In the genomic region with DNA sequence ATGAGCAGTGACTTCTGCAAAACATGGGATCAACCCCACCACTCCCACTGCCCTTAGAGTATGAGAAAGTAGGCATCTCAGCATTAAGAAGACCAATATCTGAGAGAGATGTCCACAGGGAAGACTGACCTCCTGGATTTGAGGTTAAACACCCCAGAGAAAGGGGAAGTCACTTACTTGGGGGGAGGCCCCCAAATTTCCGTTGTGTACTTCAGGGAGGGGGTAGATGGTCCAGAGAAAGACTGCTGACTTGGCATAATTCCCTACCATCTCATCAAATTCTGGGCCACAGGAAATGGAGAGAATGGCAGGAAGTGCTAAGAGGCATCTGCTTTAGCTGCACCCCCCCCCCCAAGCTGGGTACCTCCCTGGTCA, we compare ENCODE assay signal across 8 mouse cellular contexts. TPM values are rescaled to one million over a fixed set of nuclear protein-coding genes. Genes with fewer than 3 reads are reported as not detected.
DNase-seq lines count a peak whose midpoint lies in the region; ATAC-seq and TF ChIP-seq lines count a peak whose summit lies in the region.

No protein-coding gene starts in this region.

- peak overlapping the region; percentile 93 for H3K4me2 ChIP-seq in heart, embryonic 14.5 days (ENCODE audit: low read length)
- peak overlapping the region; percentile 96 for H3K4me2 ChIP-seq in liver, postnatal 0 days (ENCODE audit: low read depth, low read length)

- no peaks in the 10 kb centered on the region for H3K9me3 ChIP-seq in erythroblast, embryonic 14.5 days (ENCODE audit: control insufficient read depth, low read length)
- no peaks in the 10 kb centered on the region for H3K9me3 ChIP-seq in E14TG2a.4 (ENCODE audit: low read length)
- no peaks in the 10 kb centered on the region for H3K9me3 ChIP-seq in heart, embryonic 14.5 days (ENCODE audit: control insufficient read depth, low read length)
- no peaks in the 10 kb centered on the region for H3K9me3 ChIP-seq in liver, postnatal 0 days (ENCODE audit: low read length)

- peaks cover 23% of the 10 kb centered on the region for H3K36me3 ChIP-seq in erythroblast, embryonic 14.5 days (ENCODE audit: control insufficient read depth)
- H3K36me3 ChIP-seq in E14TG2a.4 (ENCODE audit: insufficient read depth, low read length): peaks cover 31% of the 10 kb centered on the region
- peaks cover 28% of the 10 kb centered on the region for H3K36me3 ChIP-seq in heart, embryonic 14.5 days (ENCODE audit: control insufficient read depth, insufficient read depth, low read length)
- H3K36me3 ChIP-seq in liver, postnatal 0 days (replicated peaks; ENCODE audit: insufficient read depth, low read length): peaks cover 29% of the 10 kb centered on the region

- TF ChIP-seq CTCF in E14TG2a.4 (conservative IDR thresholded peaks at IDR 0.05; ENCODE audit: low read length): no peak
- no peak for TF ChIP-seq CTCF in liver, postnatal 0 days (IDR thresholded peaks at IDR 0.05; ENCODE audit: low read depth)

- H3K4me3 ChIP-seq in erythroblast, embryonic 14.5 days (replicated peaks): peak overlapping the region; percentile 80
- H3K4me3 ChIP-seq in E14TG2a.4 (replicated peaks; ENCODE audit: low read length): peak overlapping the region; percentile 95
- peak overlapping the region in 1 of 2 experiments; percentile 69; a peak in 2 of 4 replicates for H3K4me3 ChIP-seq in heart, embryonic 14.5 days (ENCODE audit: control insufficient read depth in 1 of 2, insufficient read depth in 1 of 2, low read depth in 1 of 2, low read length in 2 of 2)
- peak overlapping the region; percentile 79 for H3K4me3 ChIP-seq in liver, postnatal 0 days (ENCODE audit: low read depth, low read length)

- 71% methylated on average over 1 of the region's 1 CpGs for WGBS in heart, embryonic 14.5 days
- 26% methylated on average over 1 of the region's 1 CpGs for WGBS in liver, postnatal 0 days (ENCODE audit: insufficient replicate concordance)

- no peak for TF ChIP-seq EP300 in liver, postnatal 0 days (IDR thresholded peaks at IDR 0.05; ENCODE audit: low read depth)

- peaks cover 43% of the 10 kb centered on the region for H3K4me1 ChIP-seq in erythroblast, embryonic 14.5 days (ENCODE audit: control insufficient read depth)
- H3K4me1 ChIP-seq in E14TG2a.4 (replicated peaks; ENCODE audit: low read depth, low read length): peaks cover 51% of the 10 kb centered on the region
- H3K4me1 ChIP-seq in heart, embryonic 14.5 days (ENCODE audit: control insufficient read depth in 2 of 2, insufficient read depth in 2 of 2, low read length in 2 of 2): peaks cover 6 to 7% of the 10 kb centered on the region in 2 experiments; a peak in 2 of 4 replicates
- H3K4me1 ChIP-seq in liver, postnatal 0 days (ENCODE audit: insufficient read depth): peaks cover 26% of the 10 kb centered on the region

- no peak for ATAC-seq in erythroblast, adult 5-6 weeks (replicated peaks; ENCODE audit: low FRiP score, poor library complexity, severe bottlenecking)
- ATAC-seq in heart, embryonic 14.5 days (ENCODE audit: insufficient number of reproducible peaks, insufficient read depth, low FRiP score, low read depth): no peak
- no peak for ATAC-seq in liver, postnatal 0 days

- no peaks in the 10 kb centered on the region for H3K27me3 ChIP-seq in erythroblast, embryonic 14.5 days (ENCODE audit: control insufficient read depth)
- peaks cover 9% of the 10 kb centered on the region for H3K27me3 ChIP-seq in E14TG2a.4 (ENCODE audit: insufficient read depth, low read length)
- H3K27me3 ChIP-seq in heart, embryonic 14.5 days (ENCODE audit: control insufficient read depth, insufficient read depth, low read length): no peaks in the 10 kb centered on the region
- H3K27me3 ChIP-seq in liver, postnatal 0 days (ENCODE audit: insufficient read depth, low read length): no peaks in the 10 kb centered on the region

- H3K27ac ChIP-seq in heart, embryonic 14.5 days (replicated peaks in 1 of 2; ENCODE audit: control insufficient read depth in 1 of 2, insufficient read depth in 1 of 2, low read depth in 2 of 2, low read length in 2 of 2): no peak overlapping the region
- peak overlapping the region; percentile 88 for H3K27ac ChIP-seq in liver, postnatal 0 days (ENCODE audit: low read depth)

- H3K9ac ChIP-seq in heart, embryonic 14.5 days (ENCODE audit: low read length): no peak overlapping the region
- peak overlapping the region; percentile 82 for H3K9ac ChIP-seq in liver, postnatal 0 days (replicated peaks)

- DNase-seq in liver, postnatal 0 days: no peak
- no peak for DNase-seq in MN1 (ENCODE audit: low spot score)
- no peak for DNase-seq in testis, postnatal 10 days (ENCODE audit: low spot score)
- DNase-seq in kidney, adult 18-20 months: no peak

RNA-seq across cellular contexts. Expression of a gene that starts 1.1 kb away (rescaled TPM):
- 7.9 and 11.5 TPM in 2 replicates for polyA plus RNA-seq in erythroblast, embryonic 14.5 days (2012)
- 37.4 and 64.9 TPM in 2 replicates for total RNA-seq in erythroblast, adult 5-6 weeks (2015; ENCODE audit: low replicate concordance)
- total RNA-seq in erythroblast, adult 5-6 weeks (2017; ENCODE audit: low replicate concordance): 37.1 and 38.1 TPM in 2 replicates
- polyA plus RNA-seq in heart, embryonic 14.5 days (2014; fragmentation: Nextera tagmentation; extraction: Ambion mirVana): 5.4 and 8.6 TPM in 2 replicates
- polyA plus RNA-seq in liver, postnatal 0 days (2015; fragmentation: Nextera tagmentation; extraction: Ambion mirVana): 20.0 and 21.8 TPM in 2 replicates

RNA-seq across cellular contexts. Expression of a gene that starts 18.2 kb away (rescaled TPM):
- 1.1 and 2.3 TPM in 2 replicates for polyA plus RNA-seq in erythroblast, embryonic 14.5 days (2012)
- total RNA-seq in erythroblast, adult 5-6 weeks (2015; ENCODE audit: low replicate concordance): 11.5 and 20.5 TPM in 2 replicates
- total RNA-seq in erythroblast, adult 5-6 weeks (2017; ENCODE audit: low replicate concordance): 5.4 and 6.2 TPM in 2 replicates
- polyA plus RNA-seq in heart, embryonic 14.5 days (2014; fragmentation: Nextera tagmentation; extraction: Ambion mirVana): 25.1 and 26.8 TPM in 2 replicates
- 14.3 and 15.1 TPM in 2 replicates for polyA plus RNA-seq in liver, postnatal 0 days (2015; fragmentation: Nextera tagmentation; extraction: Ambion mirVana)

RNA-seq across cellular contexts. Expression of a gene that starts 23.7 kb away (rescaled TPM):
- polyA plus RNA-seq in erythroblast, embryonic 14.5 days (2012): 2.9 and 3.5 TPM in 2 replicates
- 1.7 and 9.4 TPM in 2 replicates for total RNA-seq in erythroblast, adult 5-6 weeks (2015; ENCODE audit: low replicate concordance)
- 1.1 and 3.6 TPM in 2 replicates for total RNA-seq in erythroblast, adult 5-6 weeks (2017; ENCODE audit: low replicate concordance)
- polyA plus RNA-seq in heart, embryonic 14.5 days (2014; fragmentation: Nextera tagmentation; extraction: Ambion mirVana): 17.8 and 17.9 TPM in 2 replicates
- polyA plus RNA-seq in liver, postnatal 0 days (2015; fragmentation: Nextera tagmentation; extraction: Ambion mirVana): 6.1 and 6.4 TPM in 2 replicates

RNA-seq across cellular contexts. Expression of a gene that starts 25.7 kb away (rescaled TPM):
- polyA plus RNA-seq in erythroblast, embryonic 14.5 days (2012): 0.02 TPM in 1 of 2 replicates, not detected in the other
- not detected in 2 replicates for total RNA-seq in erythroblast, adult 5-6 weeks (2015; ENCODE audit: low replicate concordance)
- not detected in 2 replicates for total RNA-seq in erythroblast, adult 5-6 weeks (2017; ENCODE audit: low replicate concordance)
- polyA plus RNA-seq in heart, embryonic 14.5 days (2014; fragmentation: Nextera tagmentation; extraction: Ambion mirVana): 0.95 and 2.0 TPM in 2 replicates
- polyA plus RNA-seq in liver, postnatal 0 days (2015; fragmentation: Nextera tagmentation; extraction: Ambion mirVana): 0.59 and 0.70 TPM in 2 replicates

RNA-seq across cellular contexts. Expression of a gene that starts 26.2 kb away (rescaled TPM):
- not detected in 2 replicates for polyA plus RNA-seq in erythroblast, embryonic 14.5 days (2012)
- total RNA-seq in erythroblast, adult 5-6 weeks (2015; ENCODE audit: low replicate concordance): not detected in 2 replicates
- total RNA-seq in erythroblast, adult 5-6 weeks (2017; ENCODE audit: low replicate concordance): not detected in 2 replicates
- 9.4 and 10.3 TPM in 2 replicates for polyA plus RNA-seq in heart, embryonic 14.5 days (2014; fragmentation: Nextera tagmentation; extraction: Ambion mirVana)
- polyA plus RNA-seq in liver, postnatal 0 days (2015; fragmentation: Nextera tagmentation; extraction: Ambion mirVana): 9.2 and 9.4 TPM in 2 replicates
